Mouse (Mus musculus) lung, postnatal 25 days (tissue): ENCODE data around the gene Fubp1.
"Not testable (repeated sequence)": the region's sequence is repeated elsewhere in the genome, so short reads cannot be mapped to it uniquely, and the experiment has no call there.

ENCODE experiments used
- DNase-seq: peaks from one replicate; pipeline ENCODE4 v3.0.0; 2022; ENCODE audit warnings: low spot score

The Fubp1 gene

GRCm38 (mm10) chr3:152193177-152193576 lies 17.0 kb upstream of the Fubp1 start:
- DNase-seq: no peak

GRCm38 (mm10) chr3:152193635-152194097 lies 16.6 kb upstream of the Fubp1 start:
- peak; percentile 94 for DNase-seq

- not testable (repeated sequence) for DNase-seq
Observed at GRCm38 (mm10) chr3:152197246-152197645, 13.0 kb upstream of the Fubp1 start.

GRCm38 (mm10) chr3:152199125-152199524 lies 11.1 kb upstream of the Fubp1 start:
- no peak for DNase-seq

GRCm38 (mm10) chr3:152201181-152201580 lies 9.0 kb upstream of the Fubp1 start:
- DNase-seq: no peak

GRCm38 (mm10) chr3:152201651-152202050 lies 8.6 kb upstream of the Fubp1 start:
- no peak for DNase-seq

- DNase-seq: no peak
Observed at GRCm38 (mm10) chr3:152202942-152203341, 7.3 kb upstream of the Fubp1 start.

GRCm38 (mm10) chr3:152203411-152203810 lies 6.8 kb upstream of the Fubp1 start:
- DNase-seq: no peak

GRCm38 (mm10) chr3:152203996-152204395 lies 6.2 kb upstream of the Fubp1 start:
- no peak for DNase-seq

- DNase-seq: no peak
Observed at GRCm38 (mm10) chr3:152204577-152204976, 5.6 kb upstream of the Fubp1 start.

- no peak for DNase-seq
Observed at GRCm38 (mm10) chr3:152207156-152207555, 3.1 kb upstream of the Fubp1 start.

GRCm38 (mm10) chr3:152208096-152208885 lies 1.9 kb upstream of the Fubp1 start:
- DNase-seq: no peak

- peak; percentile 59 for DNase-seq
Observed at GRCm38 (mm10) chr3:152209177-152209966, 850 bp upstream of the Fubp1 start.

- peak; percentile 44 for DNase-seq
Observed at GRCm38 (mm10) chr3:152210728-152211391, 638 bp downstream of the Fubp1 start.

- DNase-seq: peak; percentile 17
Observed at GRCm38 (mm10) chr3:152211731-152212279, 1.6 kb downstream of the Fubp1 start.

- no peak for DNase-seq
Observed at GRCm38 (mm10) chr3:152213416-152213815, 3.2 kb downstream of the Fubp1 start.

- DNase-seq: no peak
Observed at GRCm38 (mm10) chr3:152224918-152225317, 14.7 kb downstream of the Fubp1 start.

GRCm38 (mm10) chr3:152225906-152226305 lies 15.7 kb downstream of the Fubp1 start:
- DNase-seq: no peak

- no peak for DNase-seq
Observed at GRCm38 (mm10) chr3:152228843-152229242, 18.6 kb downstream of the Fubp1 start.

GRCm38 (mm10) chr3:152229271-152229670 lies 19.0 kb downstream of the Fubp1 start:
- DNase-seq: no peak

- DNase-seq: no peak
Observed at GRCm38 (mm10) chr3:152231333-152232100, 21.3 kb downstream of the Fubp1 start.
